Mouse (Mus musculus) limb, embryonic 11.5 days (tissue): ENCODE results near the gene Runx1. TPM values are rescaled to one million over a fixed set of nuclear protein-coding genes. Genes with fewer than 3 reads are reported as not detected.

Source experiments
- ATAC-seq: fragments of 200-750 bp; cut with Nextera tagmentation; 2 replicates; pipeline ENCODE4 v1.8.0; 2017; ENCODE audit warnings: low read depth; ENCODE audit not compliant: insufficient number of reproducible peaks, low FRiP score, low TSS enrichment
- DNase-seq: peaks from one replicate; pipeline ENCODE4 v3.0.0-alpha.2; 2015; ENCODE audit warnings: low spot score
- H3K27ac ChIP-seq: fragments of 300-500 bp; sonication (generic); replicated peaks from 2 replicates; pipeline ENCODE4 v1.5.1; 2014; ENCODE audit warnings: low read depth, mild to moderate bottlenecking, low read length
- H3K27me3 ChIP-seq: fragments of 300-500 bp; sonication (generic); 2 replicates; pipeline ENCODE4 v1.6.1; 2014; ENCODE audit warnings: mild to moderate bottlenecking, low read length, mixed read lengths; ENCODE audit not compliant: control insufficient read depth, insufficient read depth
- H3K36me3 ChIP-seq: fragments of 300-500 bp; sonication (generic); 2 replicates; pipeline ENCODE4 v1.6.1; 2014; ENCODE audit warnings: mild to moderate bottlenecking, low read length, moderate library complexity, mixed read lengths; ENCODE audit not compliant: control insufficient read depth, insufficient read depth
- H3K4me1 ChIP-seq: fragments of 300-500 bp; sonication (generic); 2 replicates; pipeline ENCODE4 v1.6.1; 2014; ENCODE audit warnings: low read length, mixed read lengths; ENCODE audit not compliant: control insufficient read depth, insufficient read depth
- H3K4me2 ChIP-seq: fragments of 300-500 bp; sonication (generic); 2 replicates; pipeline ENCODE4 v1.6.1; 2014; ENCODE audit warnings: low read depth, mild to moderate bottlenecking, moderate library complexity; ENCODE audit not compliant: severe bottlenecking
- H3K4me3 ChIP-seq: fragments of 300-500 bp; sonication (generic); 2 replicates; pipeline ENCODE4 v1.5.1; 2014; ENCODE audit warnings: low read depth, low read length
- H3K9ac ChIP-seq: fragments of 300-500 bp; sonication (generic); 2 replicates; pipeline ENCODE4 v1.6.1; 2014; ENCODE audit warnings: mild to moderate bottlenecking, low read length
- H3K9me3 ChIP-seq: fragments of 300-500 bp; sonication (generic); 2 replicates; pipeline ENCODE4 v1.6.1; 2016; ENCODE audit warnings: low read length; ENCODE audit not compliant: control insufficient read depth
- WGBS: fragments of 180-500 bp; shearing (Covaris S2); extraction: QIAGEN DNeasy Blood & Tissue Kit; methylation state at CpG from one replicate; pipeline ENCODE4 v1.1.7; 2014; 5-methylcytosine and 5-hydroxymethylcytosine counted together
- polyA plus RNA-seq: library from polyadenylated mRNA; unstranded; fragments of >200 nt; fragmentation: Nextera tagmentation; extraction: Ambion mirVana; gene quantifications from 2 replicates; pipeline ENCODE4 v1.2.1, GENCODE M21; 2014

Gene Runx1
- polyA plus RNA-seq, 1 experiment from 2014 or later, result 2.7 TPM

DNA sequence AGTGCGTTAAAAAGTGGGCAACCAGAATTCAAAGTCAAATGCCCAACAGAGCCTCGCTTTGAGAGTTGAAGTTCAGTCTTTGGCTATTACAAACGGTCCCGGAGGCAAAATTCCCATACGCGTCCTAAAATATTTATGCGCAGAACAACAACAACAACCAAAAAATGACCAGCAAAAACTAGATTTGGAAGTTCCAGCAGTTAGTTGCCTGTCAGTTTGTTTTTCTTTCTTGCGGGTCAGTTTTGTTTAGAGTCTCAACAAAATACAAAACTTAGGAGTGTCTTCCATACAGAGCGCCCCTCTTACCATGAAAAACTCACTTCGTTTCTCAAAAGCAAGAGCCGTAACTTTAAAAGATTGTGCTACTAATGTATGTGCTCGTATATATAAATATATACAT lies 130.0 kb downstream of the Runx1 start:
- Histone ChIP-seq H3K36me3 (no peaks in the 10 kb centered on the region), H3K9ac (no peak overlapping the region), H3K4me1 (peaks cover 13% of the 10 kb centered on the region), H3K9me3 (no peaks in the 10 kb centered on the region), H3K27me3 (peaks cover 35% of the 10 kb centered on the region), H3K27ac (no peak overlapping the region), H3K4me3 (peak overlapping the region; percentile 43), H3K4me2 (peak overlapping the region; percentile 100)
- DNase-seq, result no peak
- no peak for ATAC-seq
- 8% methylated on average over 12 of the region's 12 CpGs for WGBS

- H3K27ac ChIP-seq, result no peak overlapping the region
- peak overlapping the region; percentile 43 for H3K4me3 ChIP-seq
- peaks cover 29% of the 10 kb centered on the region for H3K27me3 ChIP-seq
- H3K4me1 ChIP-seq, result peaks cover 13% of the 10 kb centered on the region
- no peaks in the 10 kb centered on the region for H3K9me3 ChIP-seq
- H3K4me2 ChIP-seq, result peak overlapping the region; percentile 100
- WGBS, result under 1% methylated on average over 42 of the region's 43 CpGs
- ATAC-seq (no peak), DNase-seq (peak; percentile 68)
- peak overlapping the region; percentile 17; the same call in 1 of the 2 replicates for H3K9ac ChIP-seq
- H3K36me3 ChIP-seq, result no peaks in the 10 kb centered on the region
Observed at GRCm38 (mm10) chr16:92695200-92695921, 130.6 kb downstream of the Runx1 start.

- ATAC-seq (no peak), DNase-seq (peak; percentile 59)
- 4% methylated on average over 16 of the region's 19 CpGs for WGBS
- peaks cover 23% of the 10 kb centered on the region for H3K27me3 ChIP-seq
- H3K4me3 ChIP-seq, result peak overlapping the region; percentile 43; the same call in 1 of the 2 replicates
- peak overlapping the region; percentile 18; the same call in 1 of the 2 replicates for H3K4me2 ChIP-seq
- no peak overlapping the region for H3K9ac ChIP-seq
- H3K4me1 ChIP-seq, result peaks cover 13% of the 10 kb centered on the region
- H3K36me3 ChIP-seq, result no peaks in the 10 kb centered on the region
- H3K27ac ChIP-seq, result no peak overlapping the region
- H3K9me3 ChIP-seq, result no peaks in the 10 kb centered on the region
Observed at GRCm38 (mm10) chr16:92694496-92695106, 131.3 kb downstream of the Runx1 start.

GRCm38 (mm10) chr16:92690759-92691158 lies 135.2 kb downstream of the Runx1 start:
- Histone ChIP-seq H3K9ac (no peak overlapping the region), H3K4me1 (no peaks in the 10 kb centered on the region), H3K36me3 (no peaks in the 10 kb centered on the region), H3K4me3 (no peak overlapping the region), H3K9me3 (no peaks in the 10 kb centered on the region), H3K27me3 (peaks cover 12% of the 10 kb centered on the region), H3K27ac (no peak overlapping the region), H3K4me2 (no peak overlapping the region)
- ATAC-seq (no peak), DNase-seq (no peak)
- 92% methylated on average over 7 of the region's 7 CpGs for whole genome bisulfite sequencing

DNA sequence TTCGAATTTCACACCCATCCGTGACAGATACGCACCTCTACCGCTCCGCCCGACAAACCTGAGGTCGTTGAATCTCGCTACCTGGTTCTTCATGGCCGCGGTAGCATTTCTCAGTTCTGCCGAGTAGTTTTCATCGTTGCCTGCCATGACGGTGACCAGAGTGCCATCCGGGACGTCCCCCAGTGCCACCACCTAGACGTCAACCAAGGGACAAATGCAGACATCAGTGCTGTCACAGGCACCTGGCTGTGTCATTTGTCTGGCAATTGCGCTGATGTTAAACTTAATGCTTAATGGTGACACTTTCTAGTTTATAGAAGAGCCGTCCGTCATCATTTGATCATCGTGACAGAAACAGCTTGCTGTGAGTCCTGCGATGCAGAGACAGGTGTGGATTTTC lies 137.0 kb downstream of the Runx1 start:
- WGBS, result 93% methylated on average over 21 of the region's 21 CpGs
- Histone ChIP-seq H3K9ac (no peak overlapping the region), H3K4me2 (no peak overlapping the region), H3K4me1 (peaks cover under 1% of the 10 kb centered on the region; the same call in 1 of the 2 replicates), H3K36me3 (no peaks in the 10 kb centered on the region), H3K4me3 (no peak overlapping the region), H3K27me3 (peaks cover 4% of the 10 kb centered on the region), H3K9me3 (no peaks in the 10 kb centered on the region), H3K27ac (no peak overlapping the region)
- DNase-seq (no peak), ATAC-seq (no peak)

- Histone ChIP-seq H3K27me3 (no peaks in the 10 kb centered on the region; the same call in 1 of the 2 replicates), H3K27ac (no peak overlapping the region), H3K9me3 (no peaks in the 10 kb centered on the region), H3K4me3 (no peak overlapping the region), H3K4me2 (no peak overlapping the region), H3K36me3 (no peaks in the 10 kb centered on the region), H3K9ac (no peak overlapping the region), H3K4me1 (peaks cover 5% of the 10 kb centered on the region; the same call in 1 of the 2 replicates)
- ATAC-seq (no peak), DNase-seq (no peak)
- WGBS, result 91% methylated on average over 10 of the region's 10 CpGs
Observed at GRCm38 (mm10) chr16:92686978-92687377, 139.0 kb downstream of the Runx1 start.

GRCm38 (mm10) chr16:92685766-92686315 lies 140.1 kb downstream of the Runx1 start:
- DNase-seq (no peak), ATAC-seq (no peak)
- Histone ChIP-seq H3K27me3 (no peaks in the 10 kb centered on the region), H3K9me3 (no peaks in the 10 kb centered on the region), H3K4me3 (no peak overlapping the region), H3K4me1 (peaks cover 5% of the 10 kb centered on the region; the same call in 1 of the 2 replicates), H3K27ac (no peak overlapping the region), H3K9ac (no peak overlapping the region), H3K4me2 (no peak overlapping the region), H3K36me3 (no peaks in the 10 kb centered on the region)
- 38% methylated on average over 6 of the region's 6 CpGs for WGBS

DNA sequence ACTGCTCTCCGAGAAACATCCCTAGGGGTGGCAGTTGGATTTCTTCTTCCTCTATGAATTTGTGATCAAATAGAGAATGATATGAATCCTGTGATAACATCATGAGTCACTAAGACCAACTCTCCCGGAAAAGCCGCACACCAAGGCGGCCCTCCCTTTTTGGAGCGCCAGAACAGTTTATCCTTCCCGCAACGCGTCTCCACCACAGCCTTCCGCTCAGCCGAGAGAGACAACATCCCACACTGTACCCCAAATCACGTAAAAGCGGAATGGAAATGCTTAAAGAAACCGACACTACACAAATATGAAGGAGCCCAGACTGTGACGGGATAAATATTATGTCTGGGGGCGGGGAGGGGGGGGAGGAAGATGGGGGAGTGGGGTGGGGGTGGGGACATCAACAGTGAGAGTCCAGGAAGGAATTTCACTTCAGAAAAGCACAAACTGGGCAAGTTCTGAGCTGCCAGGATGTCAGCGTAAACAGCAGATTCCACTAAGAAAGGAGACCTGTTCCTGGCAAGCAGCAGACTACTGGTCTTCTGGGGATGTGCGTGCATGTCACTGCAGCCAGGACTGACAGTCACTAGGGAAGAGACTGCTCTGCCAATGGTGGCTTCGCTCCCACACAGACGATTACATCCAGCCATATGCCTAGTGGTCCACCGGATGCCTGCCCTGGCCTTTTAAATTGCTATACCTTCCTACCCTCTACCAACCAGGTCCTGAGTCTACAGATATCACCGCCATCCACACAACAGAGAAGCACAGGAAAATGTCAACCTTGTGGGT lies 141.3 kb downstream of the Runx1 start:
- DNase-seq (no peak), ATAC-seq (no peak)
- no peaks in the 10 kb centered on the region for H3K9me3 ChIP-seq
- H3K4me2 ChIP-seq, result no peak overlapping the region
- H3K36me3 ChIP-seq, result no peaks in the 10 kb centered on the region
- no peak overlapping the region for H3K27ac ChIP-seq
- no peak overlapping the region for H3K9ac ChIP-seq
- H3K4me3 ChIP-seq, result no peak overlapping the region
- 78% methylated on average over 21 of the region's 21 CpGs for WGBS
- peaks cover 5% of the 10 kb centered on the region; the same call in 1 of the 2 replicates for H3K4me1 ChIP-seq
- H3K27me3 ChIP-seq, result no peaks in the 10 kb centered on the region
